Mouse (Mus musculus) embryonic fibroblast, embryonic 13.5 days (primary cell): Measurements from ENCODE around the gene Syk.

ENCODE experiments used
- CTCF ChIP-seq: IDR thresholded peaks from 2 replicates; pipeline ENCODE4 v1.5.1; 2011; ENCODE audit warnings: mild to moderate bottlenecking, control low read depth, low read length, moderate library complexity, borderline replicate concordance; ENCODE audit not compliant: insufficient read depth
- POLR2A ChIP-seq: IDR thresholded peaks from 2 replicates; pipeline ENCODE4 v1.6.1; 2011; ENCODE audit warnings: low read depth, mild to moderate bottlenecking, control low read depth, low read length, moderate library complexity

GRCm38 (mm10) chr13:52692311-52692710 lies 109.3 kb downstream of the Syk start:
- TF ChIP-seq CTCF (no peak), POLR2A (no peak)
